Comparison of ENCODE assay signal across 27 mouse cellular contexts in the genomic region with DNA sequence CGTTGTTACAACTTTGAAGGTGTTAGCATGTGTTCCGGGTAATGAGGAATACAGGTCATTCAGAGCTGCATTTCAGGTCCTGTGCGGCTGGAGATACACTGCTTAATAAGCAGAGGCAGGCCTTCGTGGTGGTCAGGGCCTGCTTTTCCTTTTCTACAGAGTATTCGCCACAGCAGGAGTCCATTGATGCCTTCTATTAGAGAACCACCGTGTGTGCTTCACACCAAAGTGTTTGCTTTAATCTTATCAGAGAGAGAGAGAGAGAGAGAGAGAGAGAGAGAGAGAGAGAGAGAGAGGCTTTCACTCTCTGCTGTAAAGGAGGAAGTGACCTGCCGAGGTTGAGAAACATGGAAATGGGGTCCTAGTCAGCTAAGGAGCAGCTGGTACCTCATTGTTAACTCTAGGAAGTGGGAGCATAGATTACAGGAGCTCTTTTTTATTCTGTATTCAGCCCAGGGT. TPM values are rescaled to one million over a fixed set of nuclear protein-coding genes. Genes with fewer than 3 reads are reported as not detected.
DNase-seq lines count a peak whose midpoint lies in the region; ATAC-seq and TF ChIP-seq lines count a peak whose summit lies in the region.
"Had no signal": no experiment of that assay in that cellular context is flagged by ENCODE, and none has a peak within 500 bp of the region (broad histone marks: within the 10 kb centered on the region; RNA-seq: fewer than 3 reads in every experiment).

No protein-coding gene starts in this region.

- no peak for TF ChIP-seq POLR2A in brain, embryonic 14.5 days (IDR thresholded peaks at IDR 0.05; ENCODE audit: borderline replicate concordance, extremely low read depth, insufficient read depth, insufficient read length, poor library complexity, severe bottlenecking)

- no peak overlapping the region for H3K9ac ChIP-seq in forebrain, embryonic 15.5 days (replicated peaks)
- H3K9ac ChIP-seq in forebrain, postnatal 0 days = no peak overlapping the region
- H3K9ac ChIP-seq in lung, postnatal 0 days (replicated peaks; ENCODE audit: low read depth) = no peak overlapping the region
- no peak overlapping the region for H3K9ac ChIP-seq in stomach, postnatal 0 days (ENCODE audit: low read length)
- H3K9ac ChIP-seq: embryonic facial prominence, embryonic 13.5 days; heart, embryonic 12.5 days; hindbrain, embryonic 14.5 days; liver, embryonic 14.5 days; neural tube, embryonic 15.5 days had no signal

- H3K36me3 ChIP-seq in forebrain, embryonic 15.5 days = peaks cover 41% of the 10 kb centered on the region
- H3K36me3 ChIP-seq in forebrain, postnatal 0 days (ENCODE audit: insufficient read depth) = peaks cover 39% of the 10 kb centered on the region
- peaks cover 6% of the 10 kb centered on the region for H3K36me3 ChIP-seq in lung, postnatal 0 days (ENCODE audit: insufficient read depth, low read length)
- peaks cover 25% of the 10 kb centered on the region for H3K36me3 ChIP-seq in stomach, postnatal 0 days (ENCODE audit: control insufficient read depth, insufficient read depth, low read length)

- DNase-seq in forebrain, postnatal 0 days = no peak
- peak; percentile 23 for DNase-seq in lung, postnatal 0 days (ENCODE audit: low spot score)
- DNase-seq in lung, postnatal 36 days = no peak
- DNase-seq in brain, embryonic 14.5 days (ENCODE audit: low read depth) = peak; percentile 68
- no peak for DNase-seq in stomach, postnatal 0 days (ENCODE audit: low spot score)
- no peak for DNase-seq in T-cell, adult 2 months (ENCODE audit: low spot score)
- DNase-seq: adrenal gland, postnatal 25 days; cerebellum, adult 18-20 months; cerebellum, postnatal 10 days; gastrocnemius, postnatal 10 days; heart, postnatal 10 days; kidney, postnatal 14 days; layer of hippocampus, adult 9-11 months; liver; lung, adult 2 months; lung, postnatal 4 days; right cerebral cortex, postnatal 25 days; spleen, adult 18-20 months; thymus, adult 18-20 months; thymus, postnatal 25 days had no signal

- no peak overlapping the region for H3K4me3 ChIP-seq in forebrain, embryonic 15.5 days
- no peak overlapping the region for H3K4me3 ChIP-seq in forebrain, postnatal 0 days (ENCODE audit: low read depth, low read length)
- H3K4me3 ChIP-seq in lung, postnatal 0 days (ENCODE audit: low read depth, low read length) = no peak overlapping the region
- no peak overlapping the region for H3K4me3 ChIP-seq in stomach, postnatal 0 days (ENCODE audit: low read depth, low read length)
- H3K4me3 ChIP-seq: embryonic facial prominence, embryonic 13.5 days; heart, embryonic 12.5 days; neural tube, embryonic 15.5 days had no signal

- no peak for TF ChIP-seq CTCF in forebrain, postnatal 0 days (IDR thresholded peaks at IDR 0.05; ENCODE audit: low read depth)
- TF ChIP-seq CTCF in lung, postnatal 0 days (IDR thresholded peaks at IDR 0.05) = no peak
- no peak for TF ChIP-seq CTCF in brain, embryonic 14.5 days (IDR thresholded peaks at IDR 0.05; ENCODE audit: borderline replicate concordance, extremely low read depth, insufficient read depth, insufficient read length)
- no peak for TF ChIP-seq CTCF in stomach, postnatal 0 days (IDR thresholded peaks at IDR 0.05; ENCODE audit: low read depth)

- ATAC-seq in forebrain, embryonic 15.5 days (replicated peaks) = peak; percentile 53; the same call in 1 of the 2 replicates
- no peak for ATAC-seq in forebrain, postnatal 0 days
- peak; percentile 47; the same call in 1 of the 2 replicates for ATAC-seq in lung, postnatal 0 days
- ATAC-seq in stomach, postnatal 0 days (ENCODE audit: low FRiP score, low TSS enrichment) = 0 out of 2 replicates have a peak, but pooled peaks have one; percentile 42
- ATAC-seq: intestine, postnatal 0 days had no signal

- no peaks in the 10 kb centered on the region for H3K4me1 ChIP-seq in forebrain, embryonic 15.5 days
- no peaks in the 10 kb centered on the region for H3K4me1 ChIP-seq in forebrain, postnatal 0 days (ENCODE audit: insufficient read depth)
- H3K4me1 ChIP-seq in lung, postnatal 0 days (ENCODE audit: insufficient read depth, low read depth, low read length) = no peaks in the 10 kb centered on the region
- no peaks in the 10 kb centered on the region for H3K4me1 ChIP-seq in stomach, postnatal 0 days (replicated peaks; ENCODE audit: control insufficient read depth, insufficient read depth)
- H3K4me1 ChIP-seq: embryonic facial prominence, embryonic 13.5 days; neural tube, embryonic 15.5 days had no signal

- H3K9me3 ChIP-seq in forebrain, embryonic 15.5 days = no peaks in the 10 kb centered on the region
- no peaks in the 10 kb centered on the region for H3K9me3 ChIP-seq in forebrain, postnatal 0 days (ENCODE audit: low read length)
- H3K9me3 ChIP-seq in lung, postnatal 0 days (ENCODE audit: low read length) = no peaks in the 10 kb centered on the region
- no peaks in the 10 kb centered on the region for H3K9me3 ChIP-seq in stomach, postnatal 0 days (ENCODE audit: control insufficient read depth, low read length)
- H3K9me3 ChIP-seq: embryonic facial prominence, embryonic 13.5 days; heart, embryonic 12.5 days; neural tube, embryonic 15.5 days had no signal

- no peak overlapping the region for H3K27ac ChIP-seq in forebrain, embryonic 15.5 days (replicated peaks)
- H3K27ac ChIP-seq in forebrain, postnatal 0 days (ENCODE audit: low read depth, low read length) = no peak overlapping the region
- no peak overlapping the region for H3K27ac ChIP-seq in lung, postnatal 0 days (ENCODE audit: low read length)
- H3K27ac ChIP-seq in stomach, postnatal 0 days (replicated peaks) = no peak overlapping the region
- H3K27ac ChIP-seq: embryonic facial prominence, embryonic 13.5 days; hindbrain, embryonic 14.5 days; liver, embryonic 14.5 days; neural tube, embryonic 15.5 days had no signal

- H3K4me2 ChIP-seq in forebrain, embryonic 15.5 days (replicated peaks) = no peak overlapping the region
- no peak overlapping the region for H3K4me2 ChIP-seq in forebrain, postnatal 0 days (ENCODE audit: low read depth)
- H3K4me2 ChIP-seq in lung, postnatal 0 days (replicated peaks; ENCODE audit: low read depth, low read length) = no peak overlapping the region
- no peak overlapping the region for H3K4me2 ChIP-seq in stomach, postnatal 0 days (replicated peaks; ENCODE audit: low read depth)
- H3K4me2 ChIP-seq: embryonic facial prominence, embryonic 13.5 days; heart, embryonic 12.5 days; hindbrain, embryonic 14.5 days; neural tube, embryonic 15.5 days had no signal

- 31% methylated on average over 7 of the region's 7 CpGs for WGBS in forebrain, embryonic 15.5 days
- WGBS in forebrain, postnatal 0 days = 36% methylated on average over 7 of the region's 7 CpGs
- WGBS in lung, postnatal 0 days = 45% methylated on average over 7 of the region's 7 CpGs
- WGBS in stomach, postnatal 0 days = 55% methylated on average over 7 of the region's 7 CpGs

- H3K27me3 ChIP-seq in forebrain, embryonic 15.5 days = no peaks in the 10 kb centered on the region
- no peaks in the 10 kb centered on the region for H3K27me3 ChIP-seq in forebrain, postnatal 0 days (ENCODE audit: insufficient read depth, low read length)
- H3K27me3 ChIP-seq in lung, postnatal 0 days (replicated peaks; ENCODE audit: insufficient read depth, low read length) = no peaks in the 10 kb centered on the region
- no peaks in the 10 kb centered on the region for H3K27me3 ChIP-seq in stomach, postnatal 0 days (ENCODE audit: control insufficient read depth, insufficient read depth, low read length)
- H3K27me3 ChIP-seq: embryonic facial prominence, embryonic 13.5 days; heart, embryonic 12.5 days; neural tube, embryonic 15.5 days had no signal

- TF ChIP-seq EP300 in lung, postnatal 0 days (IDR thresholded peaks at IDR 0.05) = no peak
- TF ChIP-seq EP300 in stomach, postnatal 0 days (optimal IDR thresholded peaks at IDR 0.05) = no peak

RNA-seq across cellular contexts. Expression of gene Nampt, which starts 22.1 kb away (rescaled TPM):
- polyA plus RNA-seq in forebrain, embryonic 15.5 days (2015; fragmentation: Nextera tagmentation; extraction: Ambion mirVana) = 34.1 and 37.6 TPM in 2 replicates
- 47.2 and 55.1 TPM in 2 replicates for total RNA-seq in forebrain, postnatal 0 days (2014; rRNA removed)
- 28.6 and 28.9 TPM in 2 replicates for polyA plus RNA-seq in forebrain, postnatal 0 days (2015; fragmentation: Nextera tagmentation; extraction: Ambion mirVana)
- polyA plus RNA-seq in lung, postnatal 0 days (2015; fragmentation: Nextera tagmentation; extraction: Ambion mirVana) = 18.7 and 19.2 TPM in 2 replicates
- 22.6 and 28.4 TPM in 2 replicates for polyA plus RNA-seq in brain, embryonic 14.5 days (2012; rRNA removed)
- polyA plus RNA-seq in stomach, postnatal 0 days (2015; fragmentation: Nextera tagmentation; extraction: Ambion mirVana) = 13.6 and 14.2 TPM in 2 replicates

Comparison
In these comparisons a context has a peak if more than half of its experiments do, and no peak if none do; other contexts are left out.
1. DNase-seq: peak in lung, postnatal 0 days (single experiment) and brain, embryonic 14.5 days (single experiment); none in forebrain, postnatal 0 days (single experiment), lung, postnatal 36 days (single experiment), stomach, postnatal 0 days (single experiment) and T-cell, adult 2 months (single experiment).